Mouse (Mus musculus) embryonic facial prominence, embryonic 11.5 days (tissue): Measurements from ENCODE around the gene Hapln2. TPM values are rescaled to one million over a fixed set of nuclear protein-coding genes. Genes with fewer than 3 reads are reported as not detected.
A peak's percentile ranks its signal among the peaks of the same experiment; 100 is the strongest.

Source experiments
- ATAC-seq: fragments of 200-750 bp; cut with Nextera tagmentation; replicated peaks from 2 replicates; pipeline ENCODE4 v1.8.0; 2017; ENCODE audit warnings: low read depth; ENCODE audit not compliant: insufficient number of reproducible peaks, low FRiP score, low TSS enrichment
- DNase-seq: peaks from one replicate; pipeline ENCODE4 v3.0.0-alpha.2; 2015; ENCODE audit warnings: low spot score
- H3K27ac ChIP-seq: fragments of 300-500 bp; sonication (generic); replicated peaks from 2 replicates; pipeline ENCODE4 v1.5.1; 2014; ENCODE audit warnings: mild to moderate bottlenecking, low read depth, low read length, control low read depth
- H3K27me3 ChIP-seq: fragments of 300-500 bp; sonication (generic); 2 replicates; pipeline ENCODE4 v1.6.1; 2014; ENCODE audit warnings: mild to moderate bottlenecking, low read length, moderate library complexity, mixed read lengths; ENCODE audit not compliant: control insufficient read depth, insufficient read depth
- H3K36me3 ChIP-seq: fragments of 300-500 bp; sonication (generic); replicated peaks from 2 replicates; pipeline ENCODE4 v1.6.1; 2014; ENCODE audit warnings: low read depth, mild to moderate bottlenecking, low read length, moderate library complexity, mixed read lengths; ENCODE audit not compliant: control insufficient read depth, insufficient read depth
- H3K4me1 ChIP-seq: fragments of 300-500 bp; sonication (generic); 2 replicates; pipeline ENCODE4 v1.6.1; 2014; ENCODE audit warnings: low read length, mixed read lengths; ENCODE audit not compliant: control insufficient read depth, insufficient read depth
- H3K4me2 ChIP-seq: fragments of 300-500 bp; sonication (generic); 2 replicates; pipeline ENCODE4 v1.6.1; 2014; ENCODE audit warnings: low read depth, mild to moderate bottlenecking, control low read depth, low read length, moderate library complexity
- H3K4me3 ChIP-seq: fragments of 300-500 bp; sonication (generic); 2 replicates; pipeline ENCODE4 v1.5.1; 2014; ENCODE audit warnings: low read depth, low read length, control low read depth
- H3K9ac ChIP-seq: fragments of 300-500 bp; sonication (generic); replicated peaks from 2 replicates; pipeline ENCODE4 v1.6.1; 2014; ENCODE audit warnings: mild to moderate bottlenecking, control low read depth, low read length
- H3K9me3 ChIP-seq: fragments of 300-500 bp; sonication (generic); replicated peaks from 2 replicates; pipeline ENCODE4 v1.6.1; 2016; ENCODE audit warnings: mild to moderate bottlenecking, low read length, inconsistent platforms, mixed read lengths; ENCODE audit not compliant: control insufficient read depth
- WGBS: fragments of 180-500 bp; shearing (Covaris S2); extraction: QIAGEN DNeasy Blood & Tissue Kit; methylation state at CpG from one replicate; pipeline ENCODE4 v1.1.7; 2014; 5-methylcytosine and 5-hydroxymethylcytosine counted together
- polyA plus RNA-seq: library from polyadenylated mRNA; unstranded; fragments of >200 nt; fragmentation: Nextera tagmentation; extraction: Ambion mirVana; gene quantifications from 2 replicates; pipeline ENCODE4 v1.2.1, GENCODE M21; 2014

Hapln2 gene
- polyA plus RNA-seq, 1 experiment from 2014 or later, result not detected

GRCm38 (mm10) chr3:88049532-88049931, 22.1 kb upstream of the Hapln2 start:
- no peak overlapping the region for H3K4me2 ChIP-seq
- no peaks in the 10 kb centered on the region for H3K4me1 ChIP-seq
- H3K36me3 ChIP-seq, result no peaks in the 10 kb centered on the region; the same call in 1 of the 2 replicates
- no peaks in the 10 kb centered on the region for H3K27me3 ChIP-seq
- no peak overlapping the region for H3K4me3 ChIP-seq
- ATAC-seq, result no peak
- no peaks in the 10 kb centered on the region for H3K9me3 ChIP-seq
- H3K27ac ChIP-seq, result no peak overlapping the region
- WGBS, result 83% methylated on average over 3 of the region's 3 CpGs
- no peak overlapping the region for H3K9ac ChIP-seq
- no peak for DNase-seq

- H3K4me3 ChIP-seq, result peak within 1 kb of the TSS; percentile 78
- H3K4me1 ChIP-seq, result no peaks in the 10 kb centered on the region; the same call in 1 of the 2 replicates
- no peak within 1 kb of the TSS for H3K27ac ChIP-seq
- WGBS, result 8% methylated on average over 36 of the region's 36 CpGs
- H3K27me3 ChIP-seq, result no peaks in the 10 kb centered on the region
- peak; percentile 99 for DNase-seq
- ATAC-seq, result peak; percentile 72
- H3K4me2 ChIP-seq, result peak within 1 kb of the TSS; percentile 46
- H3K9ac ChIP-seq, result peak within 1 kb of the TSS; percentile 63
- H3K9me3 ChIP-seq, result no peaks in the 10 kb centered on the region
- H3K36me3 ChIP-seq, result no peaks in the 10 kb centered on the region
Measured at GRCm38 (mm10) chr3:88042661-88043421, 15.5 kb upstream of the Hapln2 start, which contains the start of gene Gpatch4. Gene Gpatch4 (plus strand): TSS chr3:88043108.

- Histone ChIP-seq H3K27ac (no peak overlapping the region), H3K4me3 (no peak overlapping the region), H3K9ac (no peak overlapping the region), H3K4me1 (no peaks in the 10 kb centered on the region), H3K36me3 (no peaks in the 10 kb centered on the region), H3K9me3 (no peaks in the 10 kb centered on the region), H3K27me3 (no peaks in the 10 kb centered on the region), H3K4me2 (no peak overlapping the region)
- ATAC-seq (no peak), DNase-seq (no peak)
- WGBS, result 81% methylated on average over 1 of the region's 1 CpGs
Measured at GRCm38 (mm10) chr3:88035561-88036293, 8.3 kb upstream of the Hapln2 start.

GRCm38 (mm10) chr3:88033506-88033905, 6.1 kb upstream of the Hapln2 start:
- Histone ChIP-seq H3K9ac (no peak overlapping the region), H3K9me3 (no peaks in the 10 kb centered on the region), H3K4me1 (no peaks in the 10 kb centered on the region), H3K27me3 (no peaks in the 10 kb centered on the region), H3K36me3 (no peaks in the 10 kb centered on the region), H3K4me2 (no peak overlapping the region), H3K27ac (no peak overlapping the region), H3K4me3 (no peak overlapping the region)
- ATAC-seq, result no peak
- WGBS, result 78% methylated on average over 5 of the region's 5 CpGs
- DNase-seq, result no peak

- DNase-seq, result no peak
- no peak for ATAC-seq
Measured at GRCm38 (mm10) chr3:88030608-88031395, 3.4 kb upstream of the Hapln2 start.

GRCm38 (mm10) chr3:88026823-88027222, 560 bp downstream of the Hapln2 start:
- peaks cover 10% of the 10 kb centered on the region for H3K4me1 ChIP-seq
- peaks cover 31% of the 10 kb centered on the region for H3K27me3 ChIP-seq
- 51% methylated on average over 7 of the region's 7 CpGs for WGBS
- no peaks in the 10 kb centered on the region for H3K36me3 ChIP-seq
- ATAC-seq, result no peak
- no peak overlapping the region for H3K27ac ChIP-seq
- no peak for DNase-seq
- H3K9ac ChIP-seq, result no peak overlapping the region
- no peaks in the 10 kb centered on the region; the same call in 1 of the 2 replicates for H3K9me3 ChIP-seq
- no peak overlapping the region for H3K4me3 ChIP-seq
- H3K4me2 ChIP-seq, result no peak overlapping the region

More at GRCm38 (mm10) chr3:88030608-88031395, 3.4 kb upstream of the Hapln2 start:
- no peaks in the 10 kb centered on the region for H3K4me1 ChIP-seq
- no peak overlapping the region for H3K27ac ChIP-seq
- no peak overlapping the region for H3K4me3 ChIP-seq
- H3K27me3 ChIP-seq, result no peaks in the 10 kb centered on the region; the same call in 1 of the 2 replicates
- H3K4me2 ChIP-seq, result no peak overlapping the region
- 16% methylated on average over 19 of the region's 19 CpGs for WGBS
- H3K9ac ChIP-seq, result no peak overlapping the region
- no peaks in the 10 kb centered on the region; the same call in 1 of the 2 replicates for H3K9me3 ChIP-seq
- no peaks in the 10 kb centered on the region for H3K36me3 ChIP-seq

- ATAC-seq (peak; percentile 66), DNase-seq (peak; percentile 42)
- peak overlapping the region; percentile 25 for H3K9ac ChIP-seq
- no peak overlapping the region for H3K27ac ChIP-seq
- H3K9me3 ChIP-seq, result no peaks in the 10 kb centered on the region; the same call in 1 of the 2 replicates
- peaks cover 10% of the 10 kb centered on the region for H3K4me1 ChIP-seq
- peak overlapping the region; percentile 95 for H3K4me2 ChIP-seq
- H3K27me3 ChIP-seq, result peaks cover 44% of the 10 kb centered on the region
- no peaks in the 10 kb centered on the region for H3K36me3 ChIP-seq
- peak overlapping the region; percentile 51 for H3K4me3 ChIP-seq
- WGBS, result 1% methylated on average over 81 of the region's 81 CpGs
Measured at GRCm38 (mm10) chr3:88023192-88024074, 4.0 kb downstream of the Hapln2 start.
